Mouse (Mus musculus): ENCODE results near the gene Gpr162. TPM values are rescaled to one million over a fixed set of nuclear protein-coding genes. Genes with fewer than 3 reads are reported as not detected.
A peak's percentile ranks its signal among the peaks of the same experiment; 100 is the strongest.

Gpr162 gene
- polyA plus RNA-seq, 1 experiment from 2014 or later = 14.2 TPM

DNA sequence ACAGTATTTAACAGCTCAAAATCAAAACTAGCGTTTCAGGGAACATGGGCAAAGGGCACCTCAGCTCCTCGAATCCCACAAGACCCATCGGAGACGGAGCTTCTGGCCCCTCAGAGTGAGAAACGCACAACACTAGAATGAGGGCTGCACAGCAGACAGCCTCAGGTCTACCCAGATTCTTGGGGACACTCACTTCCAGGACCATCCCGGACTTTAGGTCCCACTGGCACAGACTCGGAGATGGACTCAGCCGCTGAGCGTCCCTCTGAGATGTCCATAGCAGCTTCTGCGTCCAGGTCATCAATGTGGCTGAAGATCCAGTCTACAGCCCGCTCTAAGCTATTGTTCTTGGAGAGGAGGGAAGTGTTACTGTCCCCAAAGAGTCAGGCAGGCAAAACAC lies 46.7 kb downstream of the Gpr162 start:
- H3K4me3 ChIP-seq (ENCODE audit: low read depth, low read length) = no peak overlapping the region
- no peak overlapping the region for H3K4me2 ChIP-seq (ENCODE audit: low read depth, low read length)
- no peaks in the 10 kb centered on the region for H3K27me3 ChIP-seq (ENCODE audit: control insufficient read depth, insufficient read depth, low read length)
- H3K9me3 ChIP-seq (ENCODE audit: control insufficient read depth, low read length) = no peaks in the 10 kb centered on the region
- H3K4me1 ChIP-seq (ENCODE audit: control insufficient read depth, insufficient read depth, low read length) = peaks cover 15% of the 10 kb centered on the region
- no peak overlapping the region for H3K9ac ChIP-seq (replicated peaks; ENCODE audit: low read depth, low read length)
- no peak overlapping the region for H3K27ac ChIP-seq (ENCODE audit: low read depth, low read length)
- H3K36me3 ChIP-seq (ENCODE audit: control insufficient read depth, insufficient read depth, low read length) = peaks cover 58% of the 10 kb centered on the region
- no peak for ATAC-seq (ENCODE audit: low read depth)
- WGBS = 95% methylated on average over 11 of the region's 11 CpGs

DNA sequence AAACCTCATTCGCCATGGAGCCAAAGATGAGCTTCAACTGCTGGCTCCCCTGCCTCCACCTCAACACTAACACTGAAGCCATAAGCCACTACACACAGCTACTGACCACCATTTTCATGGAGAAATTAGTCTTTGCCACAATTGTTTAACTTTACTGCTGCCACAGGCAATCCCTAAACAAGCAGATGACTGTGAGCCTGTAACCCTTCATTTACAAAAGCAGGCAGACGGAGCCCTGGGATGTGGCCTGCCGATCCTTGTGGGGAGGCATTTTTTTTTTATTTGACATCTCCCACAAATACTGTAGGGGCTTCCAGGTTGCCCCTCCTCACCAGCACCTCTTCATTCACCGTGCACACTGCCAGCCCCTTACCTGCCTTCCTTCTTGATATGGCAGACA lies 47.2 kb downstream of the Gpr162 start:
- Histone ChIP-seq H3K9ac (replicated peaks; ENCODE audit: low read depth, low read length) (no peak overlapping the region), H3K27ac (ENCODE audit: low read depth, low read length) (no peak overlapping the region), H3K4me3 (ENCODE audit: low read depth, low read length) (no peak overlapping the region), H3K4me1 (ENCODE audit: control insufficient read depth, insufficient read depth, low read length) (peaks cover 16% of the 10 kb centered on the region), H3K27me3 (ENCODE audit: control insufficient read depth, insufficient read depth, low read length) (no peaks in the 10 kb centered on the region), H3K9me3 (ENCODE audit: control insufficient read depth, low read length) (no peaks in the 10 kb centered on the region), H3K36me3 (ENCODE audit: control insufficient read depth, insufficient read depth, low read length) (peaks cover 58% of the 10 kb centered on the region), H3K4me2 (ENCODE audit: low read depth, low read length) (no peak overlapping the region)
- ATAC-seq (ENCODE audit: low read depth) = no peak
- 94% methylated on average over 4 of the region's 4 CpGs for WGBS

DNA sequence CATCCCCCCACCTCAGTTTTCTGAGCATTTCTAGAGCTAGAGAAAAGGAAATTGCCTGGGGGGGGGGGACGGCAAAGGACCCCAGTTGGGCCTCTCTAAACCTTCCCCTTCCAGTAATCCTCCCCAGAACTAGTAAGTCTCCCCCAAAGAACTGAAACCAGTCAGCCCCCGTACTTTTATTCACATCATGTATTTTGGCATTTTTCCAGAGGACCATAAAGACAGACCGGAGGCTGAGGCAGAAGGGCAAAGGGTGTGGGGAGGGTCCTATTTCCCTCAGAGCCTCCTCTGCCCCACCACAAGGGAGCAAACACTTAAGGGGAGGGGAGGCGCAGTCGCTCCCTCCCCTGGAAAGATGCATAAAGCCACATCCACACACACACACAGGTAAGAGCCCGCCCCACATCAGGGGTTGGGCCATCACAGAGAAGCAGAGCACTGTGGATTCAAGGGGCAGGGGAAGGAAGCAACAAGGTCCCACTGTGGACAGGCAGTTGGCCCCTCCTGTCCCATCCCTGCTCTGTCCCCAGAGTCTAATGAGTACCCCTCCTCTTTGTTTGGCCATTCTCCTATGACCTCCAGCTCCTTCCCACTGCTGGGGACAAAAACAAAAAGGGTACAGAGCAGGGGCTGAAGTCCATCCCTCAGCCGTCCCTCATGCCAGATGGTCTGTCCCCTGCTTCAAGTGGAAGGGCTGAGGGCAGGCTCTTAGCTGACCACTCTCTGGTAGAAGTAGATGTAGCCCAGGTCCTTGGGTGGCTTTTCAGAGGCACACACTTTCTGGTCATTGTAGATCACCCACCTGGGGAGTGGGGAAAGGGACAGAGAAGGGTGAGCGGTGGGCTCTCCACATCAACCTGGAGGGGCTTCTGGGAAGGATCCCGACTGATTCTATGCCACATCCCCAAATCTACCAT lies 48.7 kb downstream of the Gpr162 start:
- Histone ChIP-seq H3K4me3 (ENCODE audit: low read depth, low read length) (no peak overlapping the region), H3K9ac (replicated peaks; ENCODE audit: low read depth, low read length) (no peak overlapping the region), H3K9me3 (ENCODE audit: control insufficient read depth, low read length) (no peaks in the 10 kb centered on the region), H3K27me3 (ENCODE audit: control insufficient read depth, insufficient read depth, low read length) (no peaks in the 10 kb centered on the region), H3K4me1 (ENCODE audit: control insufficient read depth, insufficient read depth, low read length) (peaks cover 17% of the 10 kb centered on the region), H3K36me3 (ENCODE audit: control insufficient read depth, insufficient read depth, low read length) (peaks cover 48% of the 10 kb centered on the region), H3K4me2 (ENCODE audit: low read depth, low read length) (no peak overlapping the region), H3K27ac (ENCODE audit: low read depth, low read length) (no peak overlapping the region)
- 59% methylated on average over 9 of the region's 9 CpGs for WGBS
- no peak for ATAC-seq (ENCODE audit: low read depth)

DNA sequence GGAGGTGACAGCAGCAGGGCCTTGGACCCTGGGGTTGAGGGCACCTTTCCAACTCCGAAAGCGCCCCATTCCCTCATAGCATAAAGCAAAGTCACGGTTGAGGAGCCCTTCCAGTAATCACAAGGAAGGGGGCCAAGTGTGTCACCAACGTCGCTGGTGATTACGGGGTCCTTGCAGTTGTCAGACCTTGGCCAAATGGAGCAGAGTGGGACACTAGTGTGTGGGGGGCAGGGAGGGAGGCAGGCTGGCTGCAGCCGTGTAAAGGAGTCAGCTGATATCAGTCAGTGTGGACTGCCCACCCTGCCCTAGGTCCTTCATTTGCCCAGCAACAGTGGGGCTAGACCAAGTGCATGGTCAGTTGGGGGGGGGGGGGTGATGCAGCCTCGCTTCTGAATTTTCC lies 49.3 kb downstream of the Gpr162 start:
- H3K9ac ChIP-seq (replicated peaks; ENCODE audit: low read depth, low read length) = no peak overlapping the region
- peak overlapping the region; percentile 87; the same call in 1 of the 2 replicates for H3K4me2 ChIP-seq (ENCODE audit: low read depth, low read length)
- H3K27ac ChIP-seq (ENCODE audit: low read depth, low read length) = peak overlapping the region; percentile 88; the same call in 1 of the 2 replicates
- H3K4me3 ChIP-seq (ENCODE audit: low read depth, low read length) = peak overlapping the region; percentile 62; the same call in 1 of the 2 replicates
- H3K4me1 ChIP-seq (ENCODE audit: control insufficient read depth, insufficient read depth, low read length) = peaks cover 24% of the 10 kb centered on the region
- H3K9me3 ChIP-seq (ENCODE audit: control insufficient read depth, low read length) = no peaks in the 10 kb centered on the region
- peak; percentile 36 for ATAC-seq (ENCODE audit: low read depth)
- H3K36me3 ChIP-seq (ENCODE audit: control insufficient read depth, insufficient read depth, low read length) = peaks cover 42% of the 10 kb centered on the region
- no peaks in the 10 kb centered on the region for H3K27me3 ChIP-seq (ENCODE audit: control insufficient read depth, insufficient read depth, low read length)
- 33% methylated on average over 7 of the region's 8 CpGs for WGBS

DNA sequence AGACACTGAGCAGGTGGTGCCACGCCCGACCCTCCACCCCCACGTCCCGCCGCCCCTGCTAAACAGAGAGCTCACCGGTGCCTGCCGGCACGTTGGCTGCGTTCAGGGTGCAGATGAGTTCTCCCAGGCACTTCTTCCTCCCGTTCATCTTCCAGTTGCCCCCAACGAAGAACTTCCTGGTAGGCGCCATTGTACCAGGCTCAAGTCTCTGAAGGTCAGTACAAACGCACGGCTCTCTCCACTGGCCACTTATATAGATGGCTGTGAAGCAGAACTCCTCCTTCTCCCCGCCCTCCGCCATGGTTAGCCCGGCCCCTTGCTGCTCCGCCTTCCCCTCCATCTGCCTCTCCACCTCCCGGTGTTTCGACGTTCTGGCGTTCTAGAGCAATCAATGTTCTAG lies 49.9 kb downstream of the Gpr162 start, which contains the start of gene Tpi1:
Tpi1 (minus strand) TSS at position 364 of the 400 bp plus-strand sequence.
- peak; percentile 88 for ATAC-seq (ENCODE audit: low read depth)
- H3K36me3 ChIP-seq (ENCODE audit: control insufficient read depth, insufficient read depth, low read length) = peaks cover 37% of the 10 kb centered on the region
- peak within 1 kb of the TSS; percentile 87 for H3K4me2 ChIP-seq (ENCODE audit: low read depth, low read length)
- WGBS = under 1% methylated on average over 22 of the region's 22 CpGs
- H3K9ac ChIP-seq (replicated peaks; ENCODE audit: low read depth, low read length) = peak within 1 kb of the TSS; percentile 75
- H3K27ac ChIP-seq (ENCODE audit: low read depth, low read length) = peak within 1 kb of the TSS; percentile 88
- H3K9me3 ChIP-seq (ENCODE audit: control insufficient read depth, low read length) = no peaks in the 10 kb centered on the region
- no peaks in the 10 kb centered on the region for H3K27me3 ChIP-seq (ENCODE audit: control insufficient read depth, insufficient read depth, low read length)
- peak within 1 kb of the TSS; percentile 62 for H3K4me3 ChIP-seq (ENCODE audit: low read depth, low read length)
- peaks cover 26% of the 10 kb centered on the region for H3K4me1 ChIP-seq (ENCODE audit: control insufficient read depth, insufficient read depth, low read length)

DNA sequence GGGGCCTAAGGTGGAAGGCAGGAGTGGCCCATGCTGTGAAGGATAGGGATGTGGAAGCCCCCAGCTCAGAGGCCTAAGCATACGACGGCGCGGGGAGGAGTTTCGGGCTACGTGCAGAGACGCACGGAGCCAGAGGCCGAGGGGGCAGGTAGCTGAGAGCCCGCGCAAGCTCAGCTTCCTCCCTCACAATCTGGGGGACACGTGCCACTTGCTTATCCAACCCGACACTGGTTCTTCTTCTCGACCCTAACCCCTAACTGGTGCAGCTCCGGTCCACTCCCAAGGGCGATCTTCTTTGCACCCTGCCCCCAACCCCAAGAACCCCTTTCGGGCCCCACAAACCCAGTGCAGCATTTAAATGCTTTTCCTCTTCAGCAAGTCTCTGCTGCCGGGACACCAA lies 50.3 kb downstream of the Gpr162 start:
- peak overlapping the region; percentile 88 for H3K27ac ChIP-seq (ENCODE audit: low read depth, low read length)
- peaks cover 26% of the 10 kb centered on the region for H3K4me1 ChIP-seq (ENCODE audit: control insufficient read depth, insufficient read depth, low read length)
- no peaks in the 10 kb centered on the region for H3K9me3 ChIP-seq (ENCODE audit: control insufficient read depth, low read length)
- peak overlapping the region; percentile 62 for H3K4me3 ChIP-seq (ENCODE audit: low read depth, low read length)
- H3K4me2 ChIP-seq (ENCODE audit: low read depth, low read length) = peak overlapping the region; percentile 87
- ATAC-seq (ENCODE audit: low read depth) = peak; percentile 81
- H3K27me3 ChIP-seq (ENCODE audit: control insufficient read depth, insufficient read depth, low read length) = no peaks in the 10 kb centered on the region
- H3K9ac ChIP-seq (replicated peaks; ENCODE audit: low read depth, low read length) = peak overlapping the region; percentile 75
- peaks cover 32% of the 10 kb centered on the region for H3K36me3 ChIP-seq (ENCODE audit: control insufficient read depth, insufficient read depth, low read length)
- under 1% methylated on average over 18 of the region's 18 CpGs for WGBS

DNA sequence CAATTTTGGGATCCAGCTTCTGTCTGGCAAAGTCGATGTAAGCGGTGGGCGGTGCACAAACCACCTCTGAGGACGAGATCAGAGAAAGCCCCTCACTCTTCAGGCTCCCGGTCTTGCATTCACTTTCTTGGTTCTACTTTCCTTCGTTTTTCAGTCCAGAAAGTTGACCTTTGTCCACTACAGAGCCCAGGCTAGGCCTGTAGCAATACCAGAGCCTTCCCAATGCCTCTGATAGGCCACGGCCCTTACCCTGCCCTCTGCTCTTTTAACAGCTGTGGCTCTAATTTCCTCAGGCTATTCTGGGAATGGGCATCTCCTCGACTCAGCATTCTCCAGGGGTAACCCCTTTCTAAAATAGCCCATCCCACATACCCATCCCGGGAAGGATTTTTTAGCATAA lies 50.9 kb downstream of the Gpr162 start:
- Histone ChIP-seq H3K9me3 (ENCODE audit: control insufficient read depth, low read length) (no peaks in the 10 kb centered on the region), H3K4me3 (ENCODE audit: low read depth, low read length) (peak overlapping the region; percentile 62), H3K9ac (replicated peaks; ENCODE audit: low read depth, low read length) (peak overlapping the region; percentile 75), H3K27ac (ENCODE audit: low read depth, low read length) (peak overlapping the region; percentile 88; the same call in 1 of the 2 replicates), H3K27me3 (ENCODE audit: control insufficient read depth, insufficient read depth, low read length) (no peaks in the 10 kb centered on the region), H3K4me1 (ENCODE audit: control insufficient read depth, insufficient read depth, low read length) (peaks cover 26% of the 10 kb centered on the region), H3K4me2 (ENCODE audit: low read depth, low read length) (peak overlapping the region; percentile 87), H3K36me3 (ENCODE audit: control insufficient read depth, insufficient read depth, low read length) (peaks cover 26% of the 10 kb centered on the region)
- ATAC-seq (ENCODE audit: low read depth) = no peak
- 21% methylated on average over 9 of the region's 9 CpGs for WGBS

DNA sequence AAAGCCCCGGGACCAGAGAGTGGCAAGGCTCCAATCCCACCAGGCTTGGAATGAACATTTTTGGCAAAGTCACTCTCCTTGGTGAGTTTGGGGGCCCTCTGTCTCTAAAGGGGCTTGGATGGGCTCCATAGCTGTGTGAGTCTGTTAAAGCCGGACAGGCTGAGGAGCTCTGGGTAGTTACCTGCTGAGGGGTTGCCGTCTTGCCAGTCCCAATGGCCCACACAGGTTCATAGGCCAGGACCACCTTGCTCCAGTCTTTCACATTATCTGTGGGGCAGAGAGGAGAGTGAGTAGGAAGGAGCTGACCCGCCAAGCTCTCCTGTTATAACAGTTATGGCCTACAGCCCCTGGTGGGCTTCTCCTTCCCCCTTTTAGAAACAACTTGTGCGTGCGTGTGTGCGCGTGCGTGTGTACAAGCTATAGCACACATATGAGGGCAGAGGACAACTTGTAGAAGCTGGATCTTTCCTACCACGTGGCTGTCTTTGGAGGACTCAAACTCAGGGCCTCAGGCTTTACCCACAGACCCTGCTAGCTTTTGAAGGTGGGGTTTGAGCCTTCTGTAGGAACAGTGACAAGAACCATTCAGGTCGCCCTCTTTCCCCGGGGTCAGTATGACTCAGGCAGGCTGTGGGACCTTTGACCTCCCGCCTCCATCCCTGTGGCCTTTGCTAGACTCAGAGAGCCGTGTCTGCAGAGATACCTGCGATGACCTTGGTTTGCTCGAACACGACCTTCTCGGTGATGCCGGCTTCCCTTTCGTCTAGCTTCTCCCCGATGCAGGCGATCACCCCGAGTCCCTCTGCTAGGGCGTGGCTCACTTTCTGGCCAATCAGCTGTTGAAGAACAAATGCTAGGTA lies 51.9 kb downstream of the Gpr162 start:
- H3K4me1 ChIP-seq (ENCODE audit: control insufficient read depth, insufficient read depth, low read length) = peaks cover 26% of the 10 kb centered on the region
- H3K9ac ChIP-seq (replicated peaks; ENCODE audit: low read depth, low read length) = no peak overlapping the region
- peak overlapping the region; percentile 87 for H3K4me2 ChIP-seq (ENCODE audit: low read depth, low read length)
- H3K27ac ChIP-seq (ENCODE audit: low read depth, low read length) = no peak overlapping the region
- no peaks in the 10 kb centered on the region for H3K9me3 ChIP-seq (ENCODE audit: control insufficient read depth, low read length)
- 90% methylated on average over 24 of the region's 24 CpGs for WGBS
- H3K27me3 ChIP-seq (ENCODE audit: control insufficient read depth, insufficient read depth, low read length) = no peaks in the 10 kb centered on the region
- peaks cover 17% of the 10 kb centered on the region for H3K36me3 ChIP-seq (ENCODE audit: control insufficient read depth, insufficient read depth, low read length)
- ATAC-seq (ENCODE audit: low read depth) = no peak
- peak overlapping the region; percentile 62; the same call in 1 of the 2 replicates for H3K4me3 ChIP-seq (ENCODE audit: low read depth, low read length)

DNA sequence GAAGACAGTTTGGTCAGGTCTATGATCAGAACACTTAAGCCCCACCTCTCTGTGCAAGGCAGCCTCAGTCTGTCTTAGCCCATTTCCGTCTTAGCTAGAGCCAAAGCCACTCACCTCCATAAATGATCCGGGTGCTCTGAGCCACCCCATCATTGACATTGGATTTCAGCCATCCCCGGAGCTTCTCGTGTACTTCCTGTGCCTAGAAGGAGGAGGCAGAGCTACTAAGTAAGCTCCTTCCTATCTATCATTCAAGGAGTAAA lies 52.4 kb downstream of the Gpr162 start:
- peaks cover 26% of the 10 kb centered on the region for H3K4me1 ChIP-seq (ENCODE audit: control insufficient read depth, insufficient read depth, low read length)
- no peak overlapping the region for H3K9ac ChIP-seq (replicated peaks; ENCODE audit: low read depth, low read length)
- ATAC-seq (ENCODE audit: low read depth) = no peak
- no peaks in the 10 kb centered on the region for H3K9me3 ChIP-seq (ENCODE audit: control insufficient read depth, low read length)
- H3K27ac ChIP-seq (ENCODE audit: low read depth, low read length) = no peak overlapping the region
- H3K36me3 ChIP-seq (ENCODE audit: control insufficient read depth, insufficient read depth, low read length) = peaks cover 11% of the 10 kb centered on the region
- no peaks in the 10 kb centered on the region for H3K27me3 ChIP-seq (ENCODE audit: control insufficient read depth, insufficient read depth, low read length)
- no peak overlapping the region for H3K4me2 ChIP-seq (ENCODE audit: low read depth, low read length)
- 90% methylated on average over 4 of the region's 4 CpGs for WGBS
- no peak overlapping the region for H3K4me3 ChIP-seq (ENCODE audit: low read depth, low read length)
